Mouse (Mus musculus) embryonic facial prominence, embryonic 13.5 days (tissue): ENCODE measurements around the gene Rps6kb1. TPM values are rescaled to one million over a fixed set of nuclear protein-coding genes. Genes with fewer than 3 reads are reported as not detected.
A peak's percentile ranks its signal among the peaks of the same experiment; 100 is the strongest.

Source experiments
- ATAC-seq: fragments of 200-750 bp; cut with Nextera tagmentation; 2 replicates; pipeline ENCODE4 v1.8.0; 2017; ENCODE audit warnings: low read depth; ENCODE audit not compliant: insufficient number of reproducible peaks, insufficient read depth, low FRiP score, low TSS enrichment
- H3K27ac ChIP-seq: fragments of 300-500 bp; sonication (generic); 2 replicates; pipeline ENCODE4 v1.5.1; 2015; ENCODE audit warnings: moderate library complexity, mild to moderate bottlenecking, inconsistent platforms
- H3K27me3 ChIP-seq: fragments of 300-500 bp; sonication (generic); 2 replicates; pipeline ENCODE4 v1.6.1; 2015; ENCODE audit warnings: mild to moderate bottlenecking, inconsistent platforms
- H3K36me3 ChIP-seq: fragments of 300-500 bp; sonication (generic); 2 replicates; pipeline ENCODE4 v1.6.1; 2015; ENCODE audit warnings: mild to moderate bottlenecking, inconsistent platforms
- H3K4me1 ChIP-seq: fragments of 300-500 bp; sonication (generic); 2 replicates; pipeline ENCODE4 v1.6.1; 2015; ENCODE audit warnings: inconsistent platforms
- H3K4me2 ChIP-seq: fragments of 300-500 bp; sonication (generic); 2 replicates; pipeline ENCODE4 v1.6.1; 2015; ENCODE audit warnings: moderate library complexity, mild to moderate bottlenecking, inconsistent platforms
- H3K4me3 ChIP-seq: fragments of 300-500 bp; sonication (generic); 2 replicates; pipeline ENCODE4 v1.5.1; 2015; ENCODE audit warnings: mild to moderate bottlenecking, inconsistent platforms
- H3K9ac ChIP-seq: fragments of 300-500 bp; sonication (generic); 2 replicates; pipeline ENCODE4 v1.6.1; 2015; ENCODE audit warnings: mild to moderate bottlenecking, inconsistent platforms
- H3K9me3 ChIP-seq: fragments of 300-500 bp; sonication (generic); 2 replicates; pipeline ENCODE4 v1.6.1; 2016; ENCODE audit warnings: inconsistent platforms
- WGBS: fragments of 180-500 bp; shearing (Covaris S2); methylation state at CpG from one replicate; pipeline ENCODE4 v1.1.7; 2015; ENCODE audit warnings: mixed read lengths; 5-methylcytosine and 5-hydroxymethylcytosine counted together
- polyA plus RNA-seq: library from polyadenylated mRNA; unstranded; fragments of >200 nt; fragmentation: Nextera tagmentation; extraction: Ambion mirVana; gene quantifications from 2 replicates; pipeline ENCODE4 v1.2.1, GENCODE M21; 2015

Gene Rps6kb1
- polyA plus RNA-seq, 1 experiment from 2014 or later: 78.9 TPM

- WGBS: 72% methylated on average over 10 of the region's 10 CpGs
- no peak overlapping the region for H3K9ac ChIP-seq
- peaks cover 25% of the 10 kb centered on the region for H3K4me1 ChIP-seq
- H3K27me3 ChIP-seq: no peaks in the 10 kb centered on the region
- no peak overlapping the region for H3K4me2 ChIP-seq
- H3K36me3 ChIP-seq: 0 out of 2 replicates have a peak, but pooled peaks cover 6% of the 10 kb centered on the region
- no peak overlapping the region for H3K27ac ChIP-seq
- no peak overlapping the region for H3K4me3 ChIP-seq
- no peak for ATAC-seq
- no peaks in the 10 kb centered on the region for H3K9me3 ChIP-seq
These were observed 35.2 kb upstream of the Rps6kb1 start for GRCm38 (mm10) chr11:86579731-86580318.

GRCm38 (mm10) chr11:86578809-86579730 is 34.5 kb upstream of the Rps6kb1 start:
- ATAC-seq: no peak
- no peaks in the 10 kb centered on the region for H3K27me3 ChIP-seq

GRCm38 (mm10) chr11:86578106-86578808 is 33.7 kb upstream of the Rps6kb1 start:
- Histone ChIP-seq H3K9me3 (no peaks in the 10 kb centered on the region), H3K27ac (0 out of 2 replicates have a peak overlapping the region, but pooled peaks have one; percentile 24), H3K4me2 (no peak overlapping the region), H3K9ac (no peak overlapping the region), H3K4me1 (peaks cover 25% of the 10 kb centered on the region), H3K36me3 (0 out of 2 replicates have a peak, but pooled peaks cover 6% of the 10 kb centered on the region), H3K4me3 (no peak overlapping the region), H3K27me3 (no peaks in the 10 kb centered on the region)
- 70% methylated on average over 6 of the region's 6 CpGs for WGBS
- ATAC-seq: no peak

More at GRCm38 (mm10) chr11:86578809-86579730, 34.5 kb upstream of the Rps6kb1 start:
- WGBS: 77% methylated on average over 25 of the region's 25 CpGs
- Histone ChIP-seq H3K36me3 (0 out of 2 replicates have a peak, but pooled peaks cover 6% of the 10 kb centered on the region), H3K27ac (no peak overlapping the region), H3K4me1 (peaks cover 25% of the 10 kb centered on the region), H3K4me3 (no peak overlapping the region), H3K9me3 (no peaks in the 10 kb centered on the region), H3K9ac (no peak overlapping the region), H3K4me2 (no peak overlapping the region)

- H3K9me3 ChIP-seq: no peaks in the 10 kb centered on the region
- H3K27ac ChIP-seq: peak overlapping the region; percentile 24; the same call in 1 of the 2 replicates
- ATAC-seq: no peak
- no peak overlapping the region for H3K9ac ChIP-seq
- H3K4me2 ChIP-seq: no peak overlapping the region
- H3K4me3 ChIP-seq: no peak overlapping the region
- no peaks in the 10 kb centered on the region for H3K27me3 ChIP-seq
- H3K4me1 ChIP-seq: peaks cover 28% of the 10 kb centered on the region
- no peaks in the 10 kb centered on the region for H3K36me3 ChIP-seq
- WGBS: 50% methylated on average over 4 of the region's 4 CpGs
These were observed 32.6 kb upstream of the Rps6kb1 start for GRCm38 (mm10) chr11:86577231-86577630.

- no peaks in the 10 kb centered on the region for H3K36me3 ChIP-seq
- H3K27ac ChIP-seq: no peak overlapping the region
- no peak for ATAC-seq
- H3K9ac ChIP-seq: no peak overlapping the region
- no peaks in the 10 kb centered on the region for H3K27me3 ChIP-seq
- H3K4me2 ChIP-seq: no peak overlapping the region
- H3K9me3 ChIP-seq: no peaks in the 10 kb centered on the region
- 83% methylated on average over 7 of the region's 7 CpGs for WGBS
- H3K4me3 ChIP-seq: no peak overlapping the region
- H3K4me1 ChIP-seq: peaks cover 39% of the 10 kb centered on the region
These were observed 31.2 kb upstream of the Rps6kb1 start for GRCm38 (mm10) chr11:86575632-86576378.

GRCm38 (mm10) chr11:86574408-86574807 is 29.8 kb upstream of the Rps6kb1 start:
- H3K4me1 ChIP-seq: peaks cover 51% of the 10 kb centered on the region
- H3K4me3 ChIP-seq: no peak overlapping the region
- no peaks in the 10 kb centered on the region for H3K36me3 ChIP-seq
- no peak overlapping the region for H3K4me2 ChIP-seq
- ATAC-seq: no peak
- H3K27me3 ChIP-seq: no peaks in the 10 kb centered on the region
- 53% methylated on average over 2 of the region's 2 CpGs for WGBS
- no peaks in the 10 kb centered on the region for H3K9me3 ChIP-seq
- no peak overlapping the region for H3K27ac ChIP-seq
- no peak overlapping the region for H3K9ac ChIP-seq

- Histone ChIP-seq H3K4me2 (no peak overlapping the region), H3K27ac (no peak overlapping the region), H3K27me3 (no peaks in the 10 kb centered on the region), H3K4me1 (peaks cover 45% of the 10 kb centered on the region), H3K9ac (no peak overlapping the region), H3K36me3 (no peaks in the 10 kb centered on the region), H3K9me3 (no peaks in the 10 kb centered on the region), H3K4me3 (no peak overlapping the region)
- 85% methylated on average over 6 of the region's 6 CpGs for WGBS
- ATAC-seq: no peak
These were observed 29.1 kb upstream of the Rps6kb1 start for GRCm38 (mm10) chr11:86573646-86574231.

GRCm38 (mm10) chr11:86572623-86573022 is 28.0 kb upstream of the Rps6kb1 start:
- Histone ChIP-seq H3K4me2 (no peak overlapping the region), H3K9me3 (no peaks in the 10 kb centered on the region), H3K27ac (no peak overlapping the region), H3K27me3 (no peaks in the 10 kb centered on the region), H3K9ac (no peak overlapping the region), H3K4me1 (peaks cover 40% of the 10 kb centered on the region), H3K4me3 (no peak overlapping the region), H3K36me3 (no peaks in the 10 kb centered on the region)
- ATAC-seq: no peak
- WGBS: 64% methylated on average over 2 of the region's 2 CpGs

GRCm38 (mm10) chr11:86571871-86572270 is 27.3 kb upstream of the Rps6kb1 start:
- H3K27ac ChIP-seq: peak overlapping the region; percentile 85
- H3K4me3 ChIP-seq: no peak overlapping the region
- H3K27me3 ChIP-seq: no peaks in the 10 kb centered on the region
- peak overlapping the region; percentile 44 for H3K4me2 ChIP-seq
- no peak overlapping the region for H3K9ac ChIP-seq
- WGBS: 26% methylated on average over 4 of the region's 4 CpGs
- ATAC-seq: no peak
- no peaks in the 10 kb centered on the region for H3K36me3 ChIP-seq
- peaks cover 32% of the 10 kb centered on the region for H3K4me1 ChIP-seq
- no peaks in the 10 kb centered on the region for H3K9me3 ChIP-seq

GRCm38 (mm10) chr11:86571047-86571855 is 26.6 kb upstream of the Rps6kb1 start:
- Histone ChIP-seq H3K9me3 (no peaks in the 10 kb centered on the region), H3K4me3 (no peak overlapping the region; the same call in 1 of the 2 replicates), H3K4me2 (peak overlapping the region; percentile 44), H3K27me3 (no peaks in the 10 kb centered on the region), H3K9ac (no peak overlapping the region), H3K36me3 (no peaks in the 10 kb centered on the region), H3K4me1 (peaks cover 32% of the 10 kb centered on the region), H3K27ac (peak overlapping the region; percentile 85)
- ATAC-seq: no peak
- WGBS: 18% methylated on average over 15 of the region's 15 CpGs
